Mouse (Mus musculus) heart, adult 11 months (tissue): ENCODE results near the gene Cdcp2.
A peak's percentile ranks its signal among the peaks of the same experiment; 100 is the strongest.

Experiments
- DNase-seq: peaks from one replicate; pipeline ENCODE4 v3.0.0; 2022

The Cdcp2 gene

GRCm38 (mm10) chr4:107096841-107097373 lies at the start of gene Cdcp2:
Cdcp2 (plus strand) TSS chr4:107096891.
- DNase-seq, result no peak

- peak; percentile 92 for DNase-seq
Measured at GRCm38 (mm10) chr4:107047806-107048205, 48.9 kb upstream of the Cdcp2 start.

GRCm38 (mm10) chr4:107048568-107049162 lies 48.0 kb upstream of the Cdcp2 start:
- DNase-seq, result peak; percentile 97

GRCm38 (mm10) chr4:107051889-107052288 lies 44.8 kb upstream of the Cdcp2 start:
- no peak for DNase-seq

- no peak for DNase-seq
Measured at GRCm38 (mm10) chr4:107052962-107053553, 43.6 kb upstream of the Cdcp2 start.

GRCm38 (mm10) chr4:107056088-107056487 lies 40.6 kb upstream of the Cdcp2 start:
- no peak for DNase-seq

GRCm38 (mm10) chr4:107058346-107058745 lies 38.3 kb upstream of the Cdcp2 start:
- no peak for DNase-seq

- no peak for DNase-seq
Measured at GRCm38 (mm10) chr4:107058781-107059180, 37.9 kb upstream of the Cdcp2 start.

GRCm38 (mm10) chr4:107061560-107061959 lies 35.1 kb upstream of the Cdcp2 start:
- DNase-seq, result no peak

- no peak for DNase-seq
Measured at GRCm38 (mm10) chr4:107063214-107063613, 33.5 kb upstream of the Cdcp2 start.

GRCm38 (mm10) chr4:107064394-107065098 lies 32.1 kb upstream of the Cdcp2 start:
- DNase-seq, result no peak

- DNase-seq, result peak; percentile 100
Measured at GRCm38 (mm10) chr4:107066252-107067124, 30.2 kb upstream of the Cdcp2 start, which contains the start of the genes Mrpl37 and Cyb5rl. Mrpl37 (minus strand) TSS chr4:107066868. Cyb5rl (plus strand) TSS chr4:107066988.

- no peak for DNase-seq
Measured at GRCm38 (mm10) chr4:107067151-107067840, 29.4 kb upstream of the Cdcp2 start.

- no peak for DNase-seq
Measured at GRCm38 (mm10) chr4:107072343-107072742, 24.3 kb upstream of the Cdcp2 start.

GRCm38 (mm10) chr4:107075456-107075855 lies 21.2 kb upstream of the Cdcp2 start:
- no peak for DNase-seq

- no peak for DNase-seq
Measured at GRCm38 (mm10) chr4:107078894-107079293, 17.8 kb upstream of the Cdcp2 start.

- no peak for DNase-seq
Measured at GRCm38 (mm10) chr4:107079716-107080115, 17.0 kb upstream of the Cdcp2 start.

GRCm38 (mm10) chr4:107082185-107082584 lies 14.5 kb upstream of the Cdcp2 start:
- no peak for DNase-seq

- DNase-seq, result no peak
Measured at GRCm38 (mm10) chr4:107083126-107083525, 13.6 kb upstream of the Cdcp2 start.

GRCm38 (mm10) chr4:107084343-107084742 lies 12.3 kb upstream of the Cdcp2 start:
- no peak for DNase-seq

GRCm38 (mm10) chr4:107084858-107085257 lies 11.8 kb upstream of the Cdcp2 start:
- DNase-seq, result peak; percentile 93

GRCm38 (mm10) chr4:107091696-107092095 lies 5.0 kb upstream of the Cdcp2 start:
- DNase-seq, result no peak
